Mouse (Mus musculus) adrenal gland, postnatal 14 days (tissue): ENCODE measurements at regions not wholly inside any gene's neighbourhood (a gene's known extent, or its start where the extent isn't known, plus 50 kb on each side); places are given as distances from the start of the nearest gene placed in this dataset.

ENCODE experiments used
- DNase-seq: peaks from one replicate; pipeline ENCODE4 v3.0.0; 2021; ENCODE audit warnings: mixed read lengths

DNA sequence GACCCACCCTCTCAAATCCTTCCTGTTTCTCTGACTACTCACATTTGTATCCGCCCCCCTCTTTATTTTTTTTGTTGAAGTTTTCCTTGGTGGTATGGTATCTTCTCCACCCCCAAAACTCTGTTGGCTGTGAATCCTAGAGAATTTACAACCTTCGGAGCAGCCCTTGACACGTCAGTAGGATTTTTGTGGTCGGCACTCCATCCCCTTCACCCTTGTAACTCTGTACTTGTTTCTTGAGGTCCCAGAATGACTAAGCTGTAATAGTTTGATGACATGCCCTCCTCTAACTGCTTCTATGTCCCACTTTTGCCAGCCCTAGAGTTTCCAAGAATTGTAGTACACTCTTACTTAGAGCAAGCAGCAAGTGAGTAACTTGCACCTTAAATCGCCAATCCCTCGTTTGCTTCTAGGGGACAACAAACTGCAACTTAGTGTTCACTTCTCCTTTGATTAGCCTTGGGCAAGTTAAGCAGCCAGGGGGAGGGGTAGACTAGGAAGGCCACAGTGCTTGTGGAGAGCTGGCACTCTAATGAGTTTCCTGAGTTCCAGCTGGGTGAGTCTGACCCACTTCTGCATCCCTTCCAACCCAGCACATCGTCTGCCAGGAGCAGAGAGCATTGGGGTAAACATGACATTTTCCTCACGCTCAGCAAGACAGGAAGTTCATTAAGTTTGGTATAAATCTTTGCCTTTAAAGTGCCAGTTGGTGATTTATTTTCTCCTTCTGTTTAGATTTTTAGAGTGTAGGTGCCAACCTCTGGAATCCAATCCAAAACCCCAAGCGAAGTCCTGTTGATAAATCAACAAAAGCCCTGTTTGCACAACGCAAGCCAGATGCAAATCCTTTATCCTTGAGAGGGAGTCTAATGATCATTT lies 118.7 kb downstream of the Foxa2 start:
- DNase-seq, result peak; percentile 5

DNA sequence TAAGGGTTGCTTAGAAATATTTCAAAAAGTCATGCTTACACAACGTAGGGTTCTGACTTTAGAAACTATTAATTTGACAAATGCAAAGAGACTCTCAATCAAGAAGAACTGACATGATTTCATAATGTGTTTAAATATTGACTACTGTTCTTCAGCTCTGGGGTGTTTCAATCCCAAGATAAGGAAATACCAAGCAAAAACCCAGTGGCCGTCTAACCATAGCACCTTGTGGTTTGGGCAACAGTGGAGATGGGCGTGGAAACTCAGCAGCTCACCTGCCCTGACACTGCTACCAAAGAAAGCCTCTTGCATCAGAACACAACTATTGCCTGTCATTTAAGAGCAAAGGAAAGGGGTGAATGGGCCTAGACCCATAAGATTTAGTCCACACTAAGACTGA lies 119.9 kb downstream of the Foxa2 start:
- DNase-seq, result no peak

DNA sequence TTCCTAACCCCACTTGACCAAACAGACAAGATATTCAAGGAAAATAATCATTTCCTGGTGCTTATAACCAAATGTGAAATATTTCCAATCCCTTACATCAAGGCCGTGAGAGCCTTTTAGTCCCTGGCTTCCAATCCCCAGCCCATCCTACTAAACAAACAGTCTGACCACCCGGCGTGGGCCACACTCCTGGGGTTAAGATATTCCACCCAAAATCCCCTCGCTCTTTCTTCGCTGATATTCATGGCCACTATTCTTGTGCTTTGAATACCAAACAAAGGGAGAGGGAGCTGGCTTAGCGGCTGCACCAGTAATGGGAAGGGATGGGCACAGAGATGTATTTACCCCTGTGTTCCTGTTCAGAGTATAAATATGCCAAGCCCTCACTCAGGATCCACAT lies 139.4 kb downstream of the Foxa2 start:
- DNase-seq, result no peak

DNA sequence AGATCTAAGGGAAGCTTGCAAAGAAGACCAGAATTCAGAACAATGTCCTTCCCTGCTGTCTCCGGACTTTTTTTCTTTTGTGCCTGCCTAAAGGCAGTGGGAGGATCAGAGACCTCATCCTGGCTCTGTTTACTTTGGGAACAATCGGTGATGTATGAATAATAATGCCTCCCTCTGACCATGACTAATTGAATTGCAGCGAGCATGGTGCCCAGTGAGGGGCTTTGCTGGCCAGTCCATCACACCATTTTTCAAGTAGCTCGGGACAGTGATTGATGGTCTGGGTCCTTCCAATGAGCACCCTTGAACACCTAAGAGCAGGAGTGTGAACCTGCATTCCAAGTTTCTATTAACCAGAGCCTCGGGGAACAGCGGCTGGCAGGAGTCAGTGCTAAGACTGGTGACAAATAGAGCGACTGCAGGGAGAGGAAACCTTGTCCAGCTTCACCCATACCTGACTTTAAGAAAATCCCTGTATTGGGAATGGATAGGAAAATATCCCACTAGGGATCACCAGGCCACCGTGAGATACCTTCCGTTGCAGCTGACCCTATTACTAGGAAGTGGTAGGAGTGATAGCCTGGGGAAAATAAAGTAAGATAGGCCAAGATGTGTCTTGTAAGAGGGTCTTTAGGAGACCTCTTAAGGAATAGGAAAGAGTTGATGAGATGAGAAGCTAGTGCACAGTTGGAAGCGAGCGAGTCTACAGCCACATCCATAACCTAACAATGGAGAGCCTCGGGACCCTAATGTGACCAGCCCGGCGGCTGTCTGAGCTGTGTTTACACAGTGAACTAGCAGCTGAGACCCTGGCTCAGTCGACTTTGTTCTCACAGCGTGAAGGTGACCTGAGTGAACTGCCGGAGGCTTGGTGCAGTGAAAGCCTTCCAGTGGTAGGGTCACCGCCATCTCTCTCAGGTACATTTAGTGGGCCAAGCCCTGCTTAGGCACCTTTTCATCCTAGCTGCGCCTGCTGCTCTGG lies 140.7 kb downstream of the Foxa2 start:
- DNase-seq, result no peak

DNA sequence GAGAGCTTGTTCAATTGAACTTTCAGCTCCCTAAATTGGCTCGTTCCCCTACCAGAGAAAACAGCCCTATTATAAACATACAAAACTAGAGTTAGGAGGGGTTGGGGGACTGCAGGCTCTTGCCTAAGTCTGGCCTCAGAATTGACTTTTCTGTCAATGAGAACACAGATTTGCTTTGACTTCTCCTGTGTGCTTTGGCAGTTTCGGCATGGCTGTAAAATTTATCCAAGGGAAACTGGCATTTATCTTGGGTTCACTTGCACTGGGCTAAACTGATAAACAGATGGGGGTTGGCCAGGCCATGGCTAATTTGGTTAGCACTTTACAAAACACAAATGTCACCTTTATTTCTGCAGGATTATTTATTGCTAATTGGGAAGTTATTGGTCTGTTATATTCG lies 141.7 kb downstream of the Foxa2 start:
- no peak for DNase-seq

DNA sequence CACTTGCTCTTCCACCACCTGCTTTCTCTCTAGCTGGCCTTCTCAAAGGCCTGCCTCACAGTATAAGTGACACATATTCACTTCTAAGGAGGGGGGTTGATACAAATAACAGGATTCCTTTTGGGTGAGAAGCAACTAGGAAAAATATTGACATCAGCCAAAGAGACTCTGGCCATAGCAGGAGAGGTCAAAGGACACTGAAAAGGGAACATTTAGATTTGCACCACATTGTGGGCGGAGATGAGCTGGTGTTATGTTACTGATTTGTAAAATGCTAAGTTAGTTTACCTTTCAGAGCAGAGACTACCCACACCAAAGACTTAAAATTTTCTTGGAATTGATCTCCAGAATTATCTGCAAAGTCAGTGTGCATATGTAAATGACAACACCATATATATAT lies 147.5 kb downstream of the Foxa2 start:
- DNase-seq, result no peak

DNA sequence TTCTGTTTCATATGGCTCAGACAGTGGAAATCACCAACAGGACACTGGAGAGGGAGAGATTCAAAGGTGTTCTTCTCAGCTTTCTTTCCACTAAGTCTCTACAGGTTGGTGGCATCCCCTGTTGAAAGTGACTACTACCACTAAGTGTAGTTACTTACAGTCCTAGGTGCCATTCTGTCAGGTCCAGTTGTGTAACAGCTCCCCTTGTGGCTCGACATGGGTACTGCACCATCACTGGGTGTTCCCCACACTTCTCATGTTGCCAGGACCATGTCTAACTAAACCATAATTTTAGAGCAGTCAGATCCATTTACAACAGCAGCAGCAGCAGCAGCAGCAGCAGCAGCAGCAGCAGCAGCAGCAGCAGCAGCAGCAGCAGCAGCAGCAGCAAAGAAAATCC lies 151.1 kb downstream of the Foxa2 start:
- DNase-seq, result peak; percentile 62

DNA sequence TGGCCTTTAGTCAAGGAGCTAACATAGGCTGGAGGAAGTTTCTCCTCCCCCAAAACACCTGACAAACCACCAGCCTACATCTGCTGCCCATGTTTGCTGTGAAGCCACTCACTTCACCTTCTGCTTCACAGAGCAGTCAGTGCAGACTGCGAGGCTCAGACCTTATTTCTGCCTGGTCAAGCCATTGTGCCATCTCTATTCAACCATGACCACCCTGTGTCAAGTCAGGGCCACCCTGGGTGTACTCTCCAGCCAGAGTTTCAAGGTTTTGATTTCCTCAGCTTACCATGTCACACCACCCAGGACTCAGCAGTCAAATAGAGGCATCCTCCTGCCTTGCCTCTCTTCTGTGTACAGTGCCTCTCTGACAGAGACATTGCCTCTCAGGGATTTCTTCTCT lies 152.6 kb downstream of the Foxa2 start:
- DNase-seq, result no peak

DNA sequence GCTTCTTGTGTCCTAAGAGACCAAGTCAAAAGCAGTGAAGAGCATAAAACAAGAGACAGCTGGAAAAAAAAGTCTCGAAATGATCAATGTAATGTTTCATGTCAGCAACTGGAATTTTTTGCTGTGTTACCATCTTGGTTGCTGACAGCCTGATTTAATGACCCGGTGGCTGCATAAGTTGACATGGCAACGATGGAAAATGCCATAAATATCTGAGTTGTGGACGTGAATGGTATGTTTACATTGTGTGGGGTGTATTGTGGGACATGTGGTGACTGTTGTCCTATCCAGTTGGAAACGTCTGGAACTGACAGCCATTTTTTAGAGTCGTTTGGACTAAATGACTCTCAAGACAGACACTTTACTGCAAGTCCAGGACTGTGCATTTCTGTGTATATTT lies 160.6 kb downstream of the Foxa2 start:
- DNase-seq, result no peak

DNA sequence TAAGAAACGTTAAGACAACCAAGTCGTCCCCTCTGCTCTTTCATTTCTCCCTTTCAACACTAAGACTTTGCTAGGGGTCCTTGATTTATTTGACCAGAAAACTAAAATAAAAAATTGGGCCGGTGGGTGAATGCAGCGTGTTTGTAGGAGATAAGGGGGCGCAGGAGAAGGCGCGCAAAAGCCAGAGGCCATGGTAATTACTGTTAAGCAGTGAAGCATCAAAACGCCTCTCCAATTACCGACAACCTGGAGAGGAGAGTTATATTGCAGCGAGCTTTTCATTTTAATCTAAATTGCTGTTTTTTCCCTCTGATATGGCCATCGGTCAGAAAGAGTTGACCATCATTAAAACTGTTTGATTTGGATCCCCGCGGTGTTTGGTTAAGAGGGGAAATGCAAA lies 168.9 kb downstream of the Foxa2 start:
- DNase-seq, result no peak

DNA sequence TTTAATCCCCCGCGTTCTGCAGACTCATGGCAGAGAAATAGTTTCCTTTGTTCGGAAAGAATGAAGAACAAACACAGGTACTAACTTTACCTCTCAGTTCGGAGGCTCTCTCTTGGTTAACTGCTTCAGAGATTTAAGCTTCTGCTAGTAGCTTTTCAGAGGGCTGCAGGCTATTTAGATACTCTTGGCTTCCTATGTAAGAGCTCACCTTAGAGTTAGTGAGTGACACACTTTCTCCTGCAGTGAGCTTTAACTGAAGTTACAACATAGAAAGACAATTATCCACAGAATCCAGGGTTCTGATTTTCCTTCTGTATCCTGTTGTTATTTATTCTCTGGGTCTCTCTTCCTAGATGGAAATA lies 169.2 kb downstream of the Foxa2 start:
- no peak for DNase-seq

DNA sequence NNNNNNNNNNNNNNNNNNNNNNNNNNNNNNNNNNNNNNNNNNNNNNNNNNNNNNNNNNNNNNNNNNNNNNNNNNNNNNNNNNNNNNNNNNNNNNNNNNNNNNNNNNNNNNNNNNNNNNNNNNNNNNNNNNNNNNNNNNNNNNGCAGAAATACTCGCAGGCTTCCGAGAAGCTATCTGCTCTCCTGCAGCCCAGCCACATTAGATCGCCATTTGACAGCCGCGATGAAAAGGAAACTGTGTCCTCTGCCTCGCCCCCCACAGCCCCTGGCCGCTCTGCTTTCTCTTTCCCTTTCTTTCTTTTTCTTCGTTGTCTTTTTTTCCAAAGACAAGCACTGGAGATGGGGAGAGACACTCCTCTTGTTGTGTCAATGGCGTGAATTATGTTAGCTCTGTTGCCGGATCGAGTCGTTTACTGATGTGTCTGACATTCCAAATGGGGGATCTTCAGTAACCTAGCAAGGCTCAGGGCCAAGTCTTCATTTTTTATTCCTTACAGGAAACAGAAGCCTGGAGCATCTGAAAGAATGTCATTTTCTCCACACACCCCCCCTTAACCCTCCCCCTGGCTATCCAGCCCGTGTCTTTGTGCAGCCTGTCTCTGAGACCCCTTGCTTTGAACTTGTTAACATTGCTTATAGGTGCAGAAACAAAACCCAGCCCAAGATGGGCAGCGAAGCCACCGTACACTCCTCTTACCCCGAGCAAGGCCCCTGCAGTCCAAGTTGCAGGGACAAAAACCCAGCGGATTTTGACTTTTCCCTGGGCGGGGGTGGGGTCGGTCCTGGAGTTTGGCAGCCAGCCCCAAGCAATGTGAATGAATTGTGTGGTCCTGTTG lies 169.8 kb downstream of the Foxa2 start:
- DNase-seq, result no peak

DNA sequence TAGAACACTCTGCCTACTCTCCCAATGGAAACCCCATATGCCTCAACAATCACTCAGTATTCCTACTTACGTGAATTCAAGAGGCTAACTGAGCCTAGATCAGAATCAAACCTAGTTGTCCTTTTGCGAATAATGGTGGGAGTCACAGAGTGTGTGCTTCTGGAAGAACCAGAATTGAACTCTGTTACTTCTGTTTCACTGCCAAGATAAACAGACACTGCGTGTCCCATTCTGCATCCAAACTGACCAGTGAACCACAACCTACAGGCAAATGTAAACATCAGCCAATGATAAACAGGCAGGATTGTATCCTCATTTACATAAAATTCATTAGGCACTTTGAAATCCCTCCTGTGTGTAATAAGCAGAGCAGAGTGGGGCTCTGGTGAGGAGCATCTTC lies 173.8 kb downstream of the Foxa2 start:
- no peak for DNase-seq

DNA sequence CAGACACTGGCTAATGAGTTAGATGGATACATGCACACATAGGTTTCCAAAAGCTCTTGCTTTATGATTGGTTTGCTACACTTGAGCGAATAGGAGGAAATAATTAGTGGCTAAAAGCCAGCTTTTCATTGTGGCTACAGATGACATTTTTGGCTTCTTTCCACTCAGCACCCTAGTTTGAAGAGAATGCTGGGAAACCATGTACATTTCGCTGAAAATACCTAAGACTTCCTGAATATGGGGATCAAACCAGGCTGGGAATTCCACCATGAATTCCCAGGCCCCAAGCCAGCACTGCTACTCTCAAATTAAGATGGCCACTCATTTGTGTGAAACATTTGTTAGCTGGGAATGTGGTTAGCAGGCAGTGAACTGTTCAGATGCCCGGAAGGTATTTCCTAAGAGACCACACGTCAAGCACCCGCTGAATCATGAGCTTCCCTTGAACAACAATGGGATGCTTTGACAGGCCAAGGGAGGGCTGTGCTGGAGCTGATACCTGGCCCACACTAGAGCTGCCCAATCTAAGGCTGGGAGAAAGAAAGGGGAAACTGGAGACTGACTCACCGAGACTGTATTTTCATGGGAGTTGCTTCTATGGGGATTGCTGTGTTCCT lies 195.5 kb downstream of the Foxa2 start:
- DNase-seq, result no peak

DNA sequence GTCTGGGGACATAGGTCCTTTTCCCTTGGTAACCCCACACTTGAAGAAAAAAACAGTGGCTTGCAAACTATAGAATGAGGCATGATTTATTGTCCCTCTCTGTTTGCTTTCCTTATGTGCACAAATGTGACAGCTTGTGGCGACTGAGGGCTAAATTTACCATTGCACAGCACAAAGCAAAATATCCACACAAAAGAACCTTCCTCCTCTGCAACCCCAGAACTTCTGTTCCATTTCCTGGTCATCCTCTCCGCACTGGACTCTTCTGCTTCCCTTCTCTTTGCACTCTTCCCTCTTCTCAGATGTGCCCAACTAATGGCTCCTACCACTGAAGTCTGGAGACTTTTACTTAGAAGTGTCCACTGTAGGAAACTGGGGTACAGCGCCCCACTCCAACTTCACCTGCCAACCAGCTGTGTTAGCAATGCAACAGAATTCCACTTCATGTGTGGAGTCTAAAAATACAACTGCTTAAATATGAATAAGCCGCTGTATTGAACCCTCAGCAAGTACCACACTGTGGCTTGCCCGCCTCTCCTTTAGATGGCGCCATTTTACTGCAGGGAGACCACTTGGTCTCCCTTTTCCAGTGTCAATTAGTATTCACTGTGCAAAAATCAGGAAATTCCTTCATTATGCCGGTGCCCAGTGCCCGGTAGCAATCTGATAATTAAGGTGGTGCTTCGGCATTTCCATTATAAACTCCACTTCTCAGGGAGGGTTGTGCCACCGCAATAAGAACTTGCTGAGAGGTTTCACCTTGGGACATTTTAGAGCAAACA lies 199.6 kb downstream of the Foxa2 start:
- peak; percentile 39 for DNase-seq

DNA sequence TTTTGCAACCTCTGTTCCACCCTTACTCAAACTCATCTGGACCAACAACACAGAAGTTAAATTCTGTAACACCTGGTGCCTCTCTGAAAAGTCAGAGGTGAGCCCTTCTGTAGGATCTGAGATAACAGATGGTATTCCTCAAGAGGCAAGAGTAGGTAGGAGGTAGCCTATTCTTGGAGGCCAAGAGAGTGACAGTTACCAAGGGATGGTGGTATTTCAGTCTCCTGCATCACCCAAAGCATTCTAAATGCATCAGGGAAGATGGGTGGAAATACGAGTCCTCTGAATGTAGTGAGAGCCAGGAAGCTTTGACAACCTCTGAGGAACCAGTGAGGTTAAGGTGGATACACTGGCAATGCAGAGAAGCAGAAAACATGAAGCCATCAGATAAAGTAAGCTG lies 201.5 kb downstream of the Foxa2 start:
- no peak for DNase-seq

DNA sequence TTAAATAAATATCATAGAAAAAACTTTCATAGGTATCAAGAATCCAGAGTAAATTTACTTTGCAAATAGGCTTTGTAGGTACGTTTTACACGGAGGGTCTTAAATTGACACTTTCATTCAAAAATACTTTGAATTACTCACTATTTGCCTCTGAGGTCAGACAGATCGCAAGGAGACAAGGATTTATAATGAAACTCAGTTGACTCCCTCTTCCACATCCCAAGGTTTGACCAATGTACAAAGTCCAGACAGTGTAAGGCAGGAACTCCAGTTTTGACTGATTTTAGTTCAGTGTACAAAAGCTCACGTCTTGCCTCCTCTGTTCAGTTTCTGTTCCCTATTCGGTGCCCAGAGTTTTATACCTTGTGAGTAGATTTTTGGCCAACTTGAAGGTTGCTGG lies 205.8 kb downstream of the Foxa2 start:
- no peak for DNase-seq

DNA sequence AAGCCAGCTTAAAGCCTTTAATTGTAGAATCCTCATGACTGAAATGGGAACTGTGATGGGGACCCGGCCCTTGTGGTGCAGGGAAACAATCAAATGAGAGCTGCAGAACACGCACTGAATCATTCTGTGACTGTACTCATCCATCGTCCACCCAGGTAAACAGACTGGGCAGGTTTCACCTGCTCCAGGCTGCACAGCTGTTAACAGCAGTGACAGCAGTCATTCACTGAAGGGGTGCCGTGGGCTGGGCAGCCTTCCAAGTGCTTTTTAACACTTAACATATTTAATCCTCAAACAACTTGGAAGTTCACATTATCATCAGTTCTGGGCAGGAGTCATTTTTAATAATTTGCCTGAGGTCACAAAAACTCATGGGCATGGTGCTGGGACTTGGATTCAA lies 208.2 kb downstream of the Foxa2 start:
- DNase-seq, result no peak

DNA sequence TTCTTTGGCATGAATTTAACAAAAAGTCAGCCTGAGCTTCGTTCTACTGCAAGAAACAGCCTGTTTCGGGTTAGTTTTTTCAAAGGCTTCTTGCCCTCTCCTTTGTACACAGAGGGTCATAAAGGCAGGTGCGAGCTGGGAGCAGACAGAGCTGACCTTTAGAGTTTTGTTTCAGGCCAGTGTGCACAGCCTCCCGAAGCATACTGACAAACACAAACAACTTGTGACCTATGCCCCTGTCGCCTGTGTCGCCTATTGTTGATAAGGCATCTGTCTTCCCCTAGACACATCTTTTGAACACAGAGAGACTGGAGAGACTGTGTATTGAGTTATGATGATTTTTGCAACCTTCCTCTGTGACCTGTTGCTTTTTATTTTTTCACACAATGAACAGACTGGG lies 216.2 kb downstream of the Foxa2 start:
- DNase-seq, result no peak

DNA sequence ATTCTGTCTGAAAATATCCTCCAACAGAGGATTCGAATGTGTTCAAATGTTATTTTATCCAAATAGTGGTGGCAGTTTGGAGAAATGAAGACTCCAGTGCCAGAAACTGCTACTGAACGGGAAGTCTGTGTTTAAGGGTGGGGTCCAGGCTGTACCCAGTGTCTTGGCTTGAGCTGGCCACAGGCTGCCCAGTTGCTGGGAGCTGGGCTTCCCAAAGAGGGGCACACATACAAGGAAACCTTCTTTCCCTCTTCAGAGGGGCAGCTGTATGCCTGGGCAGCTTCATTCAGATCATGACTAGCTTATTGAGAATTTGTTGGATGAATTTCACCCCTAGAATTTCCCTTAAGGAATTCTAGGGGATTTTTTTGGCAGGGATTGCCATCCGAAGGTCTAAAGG lies 229.8 kb downstream of the Foxa2 start:
- no peak for DNase-seq

DNA sequence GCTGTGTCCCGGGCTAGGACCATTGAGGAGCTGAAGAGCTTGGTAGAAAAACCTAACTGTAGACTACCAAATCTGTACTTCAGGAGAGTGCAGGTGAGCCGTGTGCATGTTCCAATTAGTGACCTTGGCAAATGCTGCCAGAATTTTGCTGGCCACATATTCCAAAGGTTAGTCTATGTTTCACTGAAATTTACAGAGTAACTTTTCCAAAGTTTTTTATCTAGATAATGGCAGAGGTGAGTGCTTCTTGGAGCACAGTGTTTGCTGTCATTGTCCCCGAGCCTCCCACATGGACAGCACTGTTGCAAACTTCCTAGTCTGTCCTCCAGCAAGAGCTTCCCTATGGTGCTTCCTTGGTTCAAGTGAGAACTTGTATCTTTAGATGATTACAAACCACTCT lies 232.5 kb downstream of the Foxa2 start:
- DNase-seq, result no peak
